Mouse (Mus musculus) liver, postnatal 0 days (tissue): ENCODE results near the gene Spp2.

ENCODE experiments used
- CTCF ChIP-seq: sonication (generic); IDR thresholded peaks from 2 replicates; pipeline ENCODE4 v1.5.1; 2016; ENCODE audit warnings: antibody characterized with exemption, low read depth
- EP300 ChIP-seq: IDR thresholded peaks from 2 replicates; pipeline ENCODE4 v1.6.1; 2016; ENCODE audit warnings: antibody characterized with exemption, low read depth, mild to moderate bottlenecking

DNA sequence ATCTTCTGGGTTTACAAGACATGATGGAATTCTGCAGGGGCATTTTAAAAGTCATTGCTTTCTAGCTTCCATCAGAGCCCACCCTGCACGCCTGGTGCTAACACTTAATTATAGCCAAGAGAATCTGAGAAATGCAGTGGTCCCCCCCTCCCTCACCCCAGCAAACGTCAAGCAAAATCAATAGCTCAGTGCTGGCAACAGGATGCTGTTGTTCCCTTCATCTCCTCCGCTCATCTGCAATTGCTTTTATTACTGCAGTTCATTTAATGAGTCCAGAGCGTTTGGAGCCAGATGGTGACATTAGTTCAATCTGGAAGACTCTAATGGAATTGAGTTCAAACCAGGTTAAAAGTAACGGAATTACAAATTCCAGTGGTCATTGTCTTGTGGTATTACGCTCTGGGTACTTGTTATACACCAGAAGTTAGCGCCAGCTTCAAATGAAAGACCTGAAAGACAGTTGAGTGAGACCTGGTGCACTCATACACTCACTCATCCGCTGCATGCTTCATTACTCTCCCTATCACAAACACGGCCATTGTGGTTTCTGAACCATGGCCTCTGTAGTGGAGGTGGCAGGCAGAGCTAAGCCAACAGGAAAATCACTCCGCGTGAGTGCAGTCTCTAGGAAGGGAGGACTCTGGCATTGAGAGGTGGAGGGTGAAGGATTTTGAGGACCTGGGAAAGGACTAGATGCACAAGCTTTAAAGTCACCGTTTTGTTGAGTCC lies 519 bp upstream of the Spp2 start:
- TF ChIP-seq CTCF (no peak), EP300 (no peak)
